Mouse (Mus musculus) neutrophil, adult 65 days (primary cell): ENCODE results near the gene Gm10130. TPM values are rescaled to one million over a fixed set of nuclear protein-coding genes. Genes with fewer than 3 reads are reported as not detected.

Source experiments
- total RNA-seq: library from RNA; stranded (reverse); gene quantifications from 2 replicates; pipeline ENCODE4 v1.2.4, GENCODE M21; 2023

The Gm10130 gene
- total RNA-seq = not detected in 2 replicates

GRCm38 (mm10) chr2:150323402-150323801 is at the start of gene Gm10130:
Gm10130 (plus strand) TSS chr2:150323702.

DNA sequence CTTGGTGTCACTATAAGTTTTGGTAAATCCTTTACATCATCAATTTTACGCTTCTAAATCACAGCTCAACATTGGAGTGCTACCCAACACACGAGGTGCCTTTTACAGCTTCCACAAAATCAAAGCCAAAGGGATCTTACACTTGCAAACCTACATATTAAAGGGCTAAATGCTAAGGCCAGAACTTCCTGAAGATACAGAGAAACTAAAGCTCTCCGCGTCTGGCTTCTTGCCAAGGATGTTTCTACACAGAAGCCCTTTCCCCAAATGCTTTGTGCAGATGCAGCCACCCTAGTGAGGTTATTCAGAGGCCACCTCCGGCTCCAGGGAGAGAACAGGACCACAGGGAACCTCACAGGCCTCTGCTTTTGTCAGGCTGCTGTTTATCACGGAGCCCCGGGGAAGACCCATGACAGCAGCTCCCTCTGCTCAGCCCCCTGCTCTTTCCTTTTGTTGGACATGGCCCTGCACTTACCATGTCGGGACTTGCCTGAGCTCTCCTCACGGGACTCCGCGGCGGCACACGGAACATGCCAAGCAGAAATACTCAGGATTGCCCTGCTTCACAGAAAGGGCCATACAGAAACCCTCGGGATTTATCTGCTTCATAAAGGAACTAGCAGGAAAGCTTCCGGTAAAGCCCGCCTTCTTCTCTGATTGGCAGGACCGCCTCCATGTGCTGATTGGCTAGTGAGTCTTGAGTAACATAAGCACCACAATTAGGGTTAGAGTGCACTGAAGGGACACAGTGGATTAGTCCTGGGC is 38.8 kb downstream of the Gm10130 start, which contains the start of gene 3300002I08Rik:
Gene 3300002I08Rik (minus strand): TSS at position 653 of the 765 bp plus-strand sequence.

Other genes starting within 250 kb of the Gm10130 start
- gene Zfp120, start 187.0 kb upstream of the Gm10130 start, total RNA-seq = 7.8 and 9.3 TPM in 2 replicates
- not detected in 2 replicates for gene Gm10770, start 144.0 kb upstream of the Gm10130 start, total RNA-seq
- not detected in 2 replicates for gene Gm14139, start 141.9 kb upstream of the Gm10130 start, total RNA-seq
- gene Zfp937, start 105.6 kb upstream of the Gm10130 start, total RNA-seq = 0.20 and 0.54 TPM in 2 replicates
- 4.1 and 5.5 TPM in 2 replicates for gene Gm21994, start 68.1 kb upstream of the Gm10130 start, total RNA-seq
- gene Gm14124, start 66.2 kb upstream of the Gm10130 start, total RNA-seq = not detected in 2 replicates
- gene 3300002I08Rik, start 39.1 kb downstream of the Gm10130 start, total RNA-seq = 0.66 TPM in 1 of 2 replicates, not detected in the other
- gene Zfp442, start 127.8 kb downstream of the Gm10130 start, total RNA-seq = 0.36 and 0.47 TPM in 2 replicates
- gene Zfp345, start 161.4 kb downstream of the Gm10130 start, total RNA-seq = not detected in 2 replicates
- gene Cst7, start 246.7 kb downstream of the Gm10130 start, total RNA-seq = 11.9 and 13.8 TPM in 2 replicates